Mouse (Mus musculus): Measurements from ENCODE around the gene Hck. TPM values are rescaled to one million over a fixed set of nuclear protein-coding genes. Genes with fewer than 3 reads are reported as not detected.

The Hck gene
- polyA plus RNA-seq, 1 experiment from 2014 or later: 1.9 TPM

- peak; percentile 76 for ATAC-seq
- H3K27ac ChIP-seq (ENCODE audit: low read depth, low read length): no peak overlapping the region; the same call in 1 of the 2 replicates
- H3K36me3 ChIP-seq (ENCODE audit: control insufficient read depth, insufficient read depth, low read length): no peaks in the 10 kb centered on the region
- peaks cover 6% of the 10 kb centered on the region for H3K4me1 ChIP-seq (ENCODE audit: control insufficient read depth, insufficient read depth, low read length)
- peak overlapping the region; percentile 26 for H3K4me3 ChIP-seq (ENCODE audit: low read depth, low read length)
- 3% methylated on average over 67 of the region's 67 CpGs for WGBS
- H3K9me3 ChIP-seq (replicated peaks; ENCODE audit: control insufficient read depth, low read length): no peaks in the 10 kb centered on the region
- H3K27me3 ChIP-seq (replicated peaks; ENCODE audit: control insufficient read depth, insufficient read depth, low read length): peaks cover 36% of the 10 kb centered on the region
- peak; percentile 71 for DNase-seq (ENCODE audit: low spot score)
- H3K9ac ChIP-seq (ENCODE audit: low read length): peak overlapping the region; percentile 53
- H3K4me2 ChIP-seq (ENCODE audit: low read length): peak overlapping the region; percentile 53
Observed at GRCm38 (mm10) chr2:153071491-153072184, 36.6 kb upstream of the Hck start.

GRCm38 (mm10) chr2:153074651-153075050 is 33.6 kb upstream of the Hck start:
- Histone ChIP-seq H3K9ac (ENCODE audit: low read length) (no peak overlapping the region), H3K27me3 (replicated peaks; ENCODE audit: control insufficient read depth, insufficient read depth, low read length) (peaks cover 32% of the 10 kb centered on the region), H3K4me3 (ENCODE audit: low read depth, low read length) (no peak overlapping the region), H3K4me2 (ENCODE audit: low read length) (no peak overlapping the region), H3K9me3 (replicated peaks; ENCODE audit: control insufficient read depth, low read length) (no peaks in the 10 kb centered on the region), H3K36me3 (ENCODE audit: control insufficient read depth, insufficient read depth, low read length) (no peaks in the 10 kb centered on the region), H3K4me1 (ENCODE audit: control insufficient read depth, insufficient read depth, low read length) (peaks cover 6% of the 10 kb centered on the region), H3K27ac (ENCODE audit: low read depth, low read length) (no peak overlapping the region)
- ATAC-seq (no peak), DNase-seq (ENCODE audit: low spot score) (no peak)
- WGBS: 89% methylated on average over 10 of the region's 10 CpGs

DNA sequence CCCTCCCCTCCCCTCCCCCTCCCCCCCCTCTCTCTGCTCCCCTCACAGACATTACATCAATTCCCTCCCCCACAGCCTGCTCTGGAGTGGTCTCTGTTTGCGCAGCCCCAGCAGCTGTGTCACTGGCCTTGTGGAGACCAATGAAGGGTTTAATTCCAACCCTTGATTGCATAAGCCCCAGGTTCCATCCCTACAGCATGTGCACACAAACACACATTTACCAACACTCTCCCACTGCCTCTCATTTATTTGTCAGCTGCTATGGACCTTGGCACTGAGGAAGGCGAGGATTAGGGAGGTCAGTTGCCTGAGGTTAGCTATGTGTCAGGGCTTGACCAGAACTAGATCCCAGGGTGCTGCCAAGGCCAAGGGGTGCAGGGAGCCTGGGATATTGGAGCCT is 32.3 kb upstream of the Hck start:
- no peak overlapping the region for H3K4me3 ChIP-seq (ENCODE audit: low read depth, low read length)
- DNase-seq (ENCODE audit: low spot score) (no peak), ATAC-seq (no peak)
- no peaks in the 10 kb centered on the region for H3K36me3 ChIP-seq (ENCODE audit: control insufficient read depth, insufficient read depth, low read length)
- 60% methylated on average over 2 of the region's 2 CpGs for WGBS
- H3K9ac ChIP-seq (ENCODE audit: low read length): no peak overlapping the region
- H3K27ac ChIP-seq (ENCODE audit: low read depth, low read length): no peak overlapping the region
- peaks cover 6% of the 10 kb centered on the region for H3K4me1 ChIP-seq (ENCODE audit: control insufficient read depth, insufficient read depth, low read length)
- H3K27me3 ChIP-seq (replicated peaks; ENCODE audit: control insufficient read depth, insufficient read depth, low read length): peaks cover 22% of the 10 kb centered on the region
- no peak overlapping the region for H3K4me2 ChIP-seq (ENCODE audit: low read length)
- no peaks in the 10 kb centered on the region for H3K9me3 ChIP-seq (replicated peaks; ENCODE audit: control insufficient read depth, low read length)

DNA sequence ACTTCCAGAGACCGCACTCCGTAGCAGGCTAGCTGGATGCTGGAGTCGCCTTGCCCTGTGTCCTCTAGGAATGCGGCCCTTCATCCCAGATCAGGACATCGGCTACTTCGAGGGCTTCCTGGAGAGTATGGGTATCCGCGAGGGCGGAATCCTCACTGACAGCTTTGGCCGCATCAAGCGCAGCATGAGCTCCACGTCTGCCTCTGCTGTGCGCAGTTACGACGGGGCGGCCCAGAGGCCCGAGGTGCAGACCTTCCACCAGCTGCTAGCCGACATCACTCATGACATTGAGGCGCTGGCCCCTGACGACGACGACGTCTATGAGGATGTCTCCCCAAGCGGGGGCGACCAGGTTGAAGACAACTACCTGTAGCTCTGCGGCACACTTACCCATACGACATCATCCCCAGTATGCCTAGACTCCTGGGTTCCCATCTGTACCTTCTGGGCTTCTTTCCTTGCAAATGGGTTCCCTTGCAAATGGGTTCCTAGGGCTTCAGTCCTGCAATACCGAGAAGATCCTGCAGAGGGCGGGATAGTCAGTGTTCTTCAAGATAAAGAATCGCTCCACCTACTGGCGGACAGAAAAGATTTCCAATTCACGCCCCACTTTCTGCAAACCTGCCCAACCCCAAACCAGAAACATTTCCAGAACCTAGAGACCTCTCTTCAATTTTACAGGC is 27.3 kb upstream of the Hck start:
- peak; percentile 93 for DNase-seq (ENCODE audit: low spot score)
- Histone ChIP-seq H3K9me3 (replicated peaks; ENCODE audit: control insufficient read depth, low read length) (no peaks in the 10 kb centered on the region), H3K27ac (ENCODE audit: low read depth, low read length) (no peak overlapping the region), H3K36me3 (ENCODE audit: control insufficient read depth, insufficient read depth, low read length) (no peaks in the 10 kb centered on the region), H3K4me3 (ENCODE audit: low read depth, low read length) (no peak overlapping the region), H3K4me1 (ENCODE audit: control insufficient read depth, insufficient read depth, low read length) (no peaks in the 10 kb centered on the region), H3K4me2 (ENCODE audit: low read length) (no peak overlapping the region), H3K9ac (ENCODE audit: low read length) (no peak overlapping the region), H3K27me3 (replicated peaks; ENCODE audit: control insufficient read depth, insufficient read depth, low read length) (no peaks in the 10 kb centered on the region)
- ATAC-seq: no peak
- WGBS: 39% methylated on average over 32 of the region's 32 CpGs

- 81% methylated on average over 6 of the region's 6 CpGs for whole genome bisulfite sequencing
- ATAC-seq (no peak), DNase-seq (ENCODE audit: low spot score) (no peak)
- H3K4me3 ChIP-seq (ENCODE audit: low read depth, low read length): no peak overlapping the region
- no peak overlapping the region for H3K9ac ChIP-seq (ENCODE audit: low read length)
- no peaks in the 10 kb centered on the region for H3K4me1 ChIP-seq (ENCODE audit: control insufficient read depth, insufficient read depth, low read length)
- H3K9me3 ChIP-seq (replicated peaks; ENCODE audit: control insufficient read depth, low read length): no peaks in the 10 kb centered on the region
- H3K4me2 ChIP-seq (ENCODE audit: low read length): no peak overlapping the region
- no peaks in the 10 kb centered on the region for H3K27me3 ChIP-seq (replicated peaks; ENCODE audit: control insufficient read depth, insufficient read depth, low read length)
- no peak overlapping the region for H3K27ac ChIP-seq (ENCODE audit: low read depth, low read length)
- H3K36me3 ChIP-seq (ENCODE audit: control insufficient read depth, insufficient read depth, low read length): no peaks in the 10 kb centered on the region
Observed at GRCm38 (mm10) chr2:153081866-153082265, 26.4 kb upstream of the Hck start.

DNA sequence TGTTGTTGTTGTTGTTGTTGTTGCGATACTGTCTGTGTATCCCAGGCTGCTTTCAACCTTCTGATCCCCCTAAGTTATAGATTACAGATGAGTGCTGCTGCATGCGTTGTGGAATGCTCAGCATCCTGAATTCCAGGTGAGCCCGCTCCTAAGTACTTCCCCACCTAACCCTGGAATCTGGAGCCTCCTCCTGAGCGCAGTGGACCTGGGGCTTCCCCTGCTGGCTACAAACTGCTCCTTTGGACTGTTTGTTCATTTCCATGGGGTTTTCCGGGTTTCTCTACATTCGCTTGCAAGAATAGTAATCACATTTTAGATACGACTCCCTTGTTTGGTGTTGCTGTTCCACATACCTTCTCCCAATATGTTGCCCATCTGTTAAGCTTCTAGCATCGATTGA is 25.0 kb upstream of the Hck start:
- H3K27ac ChIP-seq (ENCODE audit: low read depth, low read length): no peak overlapping the region
- WGBS: 83% methylated on average over 8 of the region's 8 CpGs
- no peak overlapping the region for H3K4me2 ChIP-seq (ENCODE audit: low read length)
- DNase-seq (ENCODE audit: low spot score): no peak
- no peak overlapping the region for H3K9ac ChIP-seq (ENCODE audit: low read length)
- H3K4me1 ChIP-seq (ENCODE audit: control insufficient read depth, insufficient read depth, low read length): no peaks in the 10 kb centered on the region
- ATAC-seq: no peak
- no peaks in the 10 kb centered on the region for H3K9me3 ChIP-seq (replicated peaks; ENCODE audit: control insufficient read depth, low read length)
- no peak overlapping the region for H3K4me3 ChIP-seq (ENCODE audit: low read depth, low read length)
- H3K36me3 ChIP-seq (ENCODE audit: control insufficient read depth, insufficient read depth, low read length): no peaks in the 10 kb centered on the region
- no peaks in the 10 kb centered on the region for H3K27me3 ChIP-seq (replicated peaks; ENCODE audit: control insufficient read depth, insufficient read depth, low read length)

- Histone ChIP-seq H3K9ac (ENCODE audit: low read length) (no peak overlapping the region), H3K36me3 (ENCODE audit: control insufficient read depth, insufficient read depth, low read length) (no peaks in the 10 kb centered on the region), H3K9me3 (replicated peaks; ENCODE audit: control insufficient read depth, low read length) (no peaks in the 10 kb centered on the region), H3K4me2 (ENCODE audit: low read length) (no peak overlapping the region), H3K4me1 (ENCODE audit: control insufficient read depth, insufficient read depth, low read length) (no peaks in the 10 kb centered on the region), H3K4me3 (ENCODE audit: low read depth, low read length) (no peak overlapping the region), H3K27me3 (replicated peaks; ENCODE audit: control insufficient read depth, insufficient read depth, low read length) (no peaks in the 10 kb centered on the region), H3K27ac (ENCODE audit: low read depth, low read length) (no peak overlapping the region)
- 93% methylated on average over 4 of the region's 4 CpGs for WGBS
- no peak for ATAC-seq
- DNase-seq (ENCODE audit: low spot score): no peak
Observed at GRCm38 (mm10) chr2:153083824-153084223, 24.4 kb upstream of the Hck start.

DNA sequence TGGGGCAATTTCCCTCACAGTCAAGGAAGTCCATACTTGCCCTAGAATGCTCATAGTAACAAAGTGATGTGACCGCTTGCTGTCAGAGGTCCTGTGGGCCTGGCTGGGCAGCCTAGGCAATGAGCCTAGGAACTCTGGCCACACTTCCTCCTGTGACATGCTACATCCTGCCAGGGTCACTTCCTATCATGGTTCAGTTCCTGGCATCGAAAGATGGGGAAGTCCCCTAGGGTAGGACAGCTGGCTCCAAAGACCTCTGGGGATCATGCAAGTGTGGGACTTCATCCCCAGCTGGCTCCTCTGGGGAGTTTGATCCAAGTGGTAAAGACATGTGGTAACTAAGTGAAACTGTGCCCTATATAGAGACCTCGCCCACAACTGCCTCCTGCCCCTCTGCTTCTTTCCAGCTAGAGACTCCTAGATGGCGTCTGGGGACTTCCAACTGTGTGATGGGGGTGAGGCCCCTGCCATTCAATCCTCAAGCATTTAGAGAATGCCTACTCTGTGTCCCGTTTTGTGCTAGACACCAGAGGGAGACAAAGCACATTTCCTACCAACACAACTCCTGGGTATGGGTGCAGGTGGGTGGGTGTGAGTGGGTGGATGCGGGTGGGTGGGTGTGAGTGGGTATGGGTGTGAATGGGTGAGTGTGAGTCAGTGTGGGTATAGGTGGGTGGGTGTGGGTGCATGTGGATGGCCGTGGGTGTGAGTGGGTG is 23.8 kb upstream of the Hck start:
- no peaks in the 10 kb centered on the region for H3K36me3 ChIP-seq (ENCODE audit: control insufficient read depth, insufficient read depth, low read length)
- DNase-seq (ENCODE audit: low spot score) (no peak), ATAC-seq (no peak)
- no peaks in the 10 kb centered on the region for H3K9me3 ChIP-seq (replicated peaks; ENCODE audit: control insufficient read depth, low read length)
- H3K4me1 ChIP-seq (ENCODE audit: control insufficient read depth, insufficient read depth, low read length): no peaks in the 10 kb centered on the region
- H3K27ac ChIP-seq (ENCODE audit: low read depth, low read length): no peak overlapping the region
- H3K27me3 ChIP-seq (replicated peaks; ENCODE audit: control insufficient read depth, insufficient read depth, low read length): no peaks in the 10 kb centered on the region
- no peak overlapping the region for H3K4me3 ChIP-seq (ENCODE audit: low read depth, low read length)
- no peak overlapping the region for H3K9ac ChIP-seq (ENCODE audit: low read length)
- 60% methylated on average over 7 of the region's 7 CpGs for WGBS
- no peak overlapping the region for H3K4me2 ChIP-seq (ENCODE audit: low read length)

- no peak overlapping the region for H3K4me3 ChIP-seq (ENCODE audit: low read depth, low read length)
- no peak overlapping the region for H3K4me2 ChIP-seq (ENCODE audit: low read length)
- H3K9ac ChIP-seq (ENCODE audit: low read length): no peak overlapping the region
- WGBS: 90% methylated on average over 6 of the region's 6 CpGs
- no peaks in the 10 kb centered on the region for H3K36me3 ChIP-seq (ENCODE audit: control insufficient read depth, insufficient read depth, low read length)
- H3K9me3 ChIP-seq (replicated peaks; ENCODE audit: control insufficient read depth, low read length): no peaks in the 10 kb centered on the region
- ATAC-seq (no peak), DNase-seq (ENCODE audit: low spot score) (no peak)
- H3K27me3 ChIP-seq (replicated peaks; ENCODE audit: control insufficient read depth, insufficient read depth, low read length): no peaks in the 10 kb centered on the region
- no peak overlapping the region for H3K27ac ChIP-seq (ENCODE audit: low read depth, low read length)
- no peaks in the 10 kb centered on the region for H3K4me1 ChIP-seq (ENCODE audit: control insufficient read depth, insufficient read depth, low read length)
Observed at GRCm38 (mm10) chr2:153085556-153085955, 22.7 kb upstream of the Hck start.
